Mouse (Mus musculus): ENCODE results near the gene Lcat.

GRCm38 (mm10) chr8:105942026-105942425, 1.2 kb downstream of the Lcat start:
- TF ChIP-seq POLR2A (IDR thresholded peaks at IDR 0.05; ENCODE audit: low read depth, low read length) (no peak), CTCF (IDR thresholded peaks at IDR 0.05; ENCODE audit: extremely low read depth, insufficient read length, insufficient replicate concordance, low read depth, low read length) (no peak)
